Mouse (Mus musculus) stomach, embryonic 14.5 days (tissue): ENCODE data around the gene Fem1a. TPM values are rescaled to one million over a fixed set of nuclear protein-coding genes. Genes with fewer than 3 reads are reported as not detected.
"Not testable (repeated sequence)": the region's sequence is repeated elsewhere in the genome, so short reads cannot be mapped to it uniquely, and the experiment has no call there.

ENCODE experiments used
- ATAC-seq: fragments of 200-750 bp; cut with Nextera tagmentation; 2 replicates; pipeline ENCODE4 v1.8.0; 2017; ENCODE audit warnings: low read depth, moderate TSS enrichment; ENCODE audit not compliant: insufficient number of reproducible peaks, insufficient read depth, low FRiP score
- H3K27ac ChIP-seq: fragments of 300-500 bp; sonication (generic); 2 replicates; pipeline ENCODE4 v1.5.1; 2014; ENCODE audit warnings: mild to moderate bottlenecking, low read length, moderate library complexity, mixed read lengths
- H3K27me3 ChIP-seq: fragments of 300-500 bp; sonication (generic); 2 replicates; pipeline ENCODE4 v1.6.1; 2014; ENCODE audit warnings: low read length, control low read depth, mixed read lengths; ENCODE audit not compliant: control insufficient read depth, insufficient read depth
- H3K36me3 ChIP-seq: fragments of 300-500 bp; sonication (generic); 2 replicates; pipeline ENCODE4 v1.6.1; 2014; ENCODE audit warnings: mild to moderate bottlenecking, control low read depth, low read length, moderate library complexity, mixed read lengths; ENCODE audit not compliant: control insufficient read depth, insufficient read depth
- H3K4me1 ChIP-seq: fragments of 300-500 bp; sonication (generic); 2 replicates; pipeline ENCODE4 v1.6.1; 2014; ENCODE audit warnings: low read length, control low read depth, mixed read lengths; ENCODE audit not compliant: control insufficient read depth, insufficient read depth
- H3K4me2 ChIP-seq: fragments of 300-500 bp; sonication (generic); replicated peaks from 2 replicates; pipeline ENCODE4 v1.6.1; 2014; ENCODE audit warnings: low read depth, low read length, control low read depth
- H3K4me3 ChIP-seq: fragments of 300-500 bp; sonication (generic); 2 replicates; pipeline ENCODE4 v1.5.1; 2014; ENCODE audit warnings: low read depth, low read length, control low read depth
- H3K9ac ChIP-seq: fragments of 300-500 bp; sonication (generic); replicated peaks from 2 replicates; pipeline ENCODE4 v1.6.1; 2014; ENCODE audit warnings: low read depth, mild to moderate bottlenecking, control low read depth, low read length, moderate library complexity, mixed read lengths
- H3K9me3 ChIP-seq: fragments of 300-500 bp; sonication (generic); 2 replicates; pipeline ENCODE4 v1.6.1; 2016; ENCODE audit warnings: low read depth, low read length, control low read depth; ENCODE audit not compliant: control insufficient read depth
- WGBS: fragments of 180-500 bp; shearing (Covaris S2); extraction: QIAGEN DNeasy Blood & Tissue Kit; methylation state at CpG from one replicate; pipeline ENCODE4 v1.1.7; 2014; 5-methylcytosine and 5-hydroxymethylcytosine counted together
- polyA plus RNA-seq: library from polyadenylated mRNA; unstranded; fragments of >200 nt; fragmentation: Nextera tagmentation; extraction: Ambion mirVana; gene quantifications from 2 replicates; pipeline ENCODE4 v1.2.1, GENCODE M21; 2014

The Fem1a gene
- polyA plus RNA-seq, 1 experiment from 2014 or later = 13.5 TPM

- no peak overlapping the region for H3K27ac ChIP-seq
- no peak overlapping the region for H3K4me3 ChIP-seq
- under 1% methylated on average over 33 of the region's 33 CpGs for WGBS
- ATAC-seq = peak; percentile 65; the same call in 1 of the 2 replicates
- no peak overlapping the region for H3K9ac ChIP-seq
- no peak overlapping the region for H3K4me2 ChIP-seq
- H3K9me3 ChIP-seq = no peaks in the 10 kb centered on the region
- H3K27me3 ChIP-seq = no peaks in the 10 kb centered on the region
- no peaks in the 10 kb centered on the region for H3K4me1 ChIP-seq
- no peaks in the 10 kb centered on the region for H3K36me3 ChIP-seq
Observed at GRCm38 (mm10) chr17:56241541-56242401, 14.8 kb upstream of the Fem1a start.

GRCm38 (mm10) chr17:56245608-56246007 is 11.0 kb upstream of the Fem1a start:
- Histone ChIP-seq H3K9me3 (no peaks in the 10 kb centered on the region), H3K9ac (no peak overlapping the region), H3K4me3 (no peak overlapping the region), H3K4me2 (no peak overlapping the region), H3K27ac (no peak overlapping the region), H3K4me1 (no peaks in the 10 kb centered on the region), H3K27me3 (no peaks in the 10 kb centered on the region), H3K36me3 (no peaks in the 10 kb centered on the region)
- WGBS = 56% methylated on average over 7 of the region's 7 CpGs
- ATAC-seq = no peak

GRCm38 (mm10) chr17:56251136-56251829 is 5.3 kb upstream of the Fem1a start:
- no peaks in the 10 kb centered on the region for H3K36me3 ChIP-seq
- no peak overlapping the region for H3K4me3 ChIP-seq
- H3K4me2 ChIP-seq = no peak overlapping the region
- H3K4me1 ChIP-seq = no peaks in the 10 kb centered on the region
- 19% methylated on average over 6 of the region's 6 CpGs for WGBS
- peak overlapping the region; percentile 13; the same call in 1 of the 2 replicates for H3K27ac ChIP-seq
- no peaks in the 10 kb centered on the region for H3K9me3 ChIP-seq
- H3K27me3 ChIP-seq = no peaks in the 10 kb centered on the region
- ATAC-seq = no peak
- no peak overlapping the region for H3K9ac ChIP-seq

GRCm38 (mm10) chr17:56254695-56255094 is 1.9 kb upstream of the Fem1a start:
- Histone ChIP-seq H3K27ac (no peak overlapping the region), H3K4me1 (peaks cover 14% of the 10 kb centered on the region; the same call in 1 of the 2 replicates), H3K9ac (no peak overlapping the region), H3K36me3 (peaks cover 14% of the 10 kb centered on the region), H3K4me3 (no peak overlapping the region), H3K4me2 (no peak overlapping the region), H3K27me3 (no peaks in the 10 kb centered on the region), H3K9me3 (no peaks in the 10 kb centered on the region)
- 78% methylated on average over 4 of the region's 4 CpGs for WGBS
- ATAC-seq = no peak

GRCm38 (mm10) chr17:56255429-56255828 is 1.2 kb upstream of the Fem1a start:
- WGBS = 17% methylated on average over 9 of the region's 9 CpGs
- peak overlapping the region; percentile 53 for H3K27ac ChIP-seq
- ATAC-seq = no peak; the same call in 1 of the 2 replicates
- H3K36me3 ChIP-seq = peaks cover 22% of the 10 kb centered on the region
- no peak overlapping the region; the same call in 1 of the 2 replicates for H3K4me3 ChIP-seq
- peak overlapping the region; percentile 23 for H3K4me2 ChIP-seq
- H3K9ac ChIP-seq = no peak overlapping the region
- no peaks in the 10 kb centered on the region for H3K9me3 ChIP-seq
- H3K4me1 ChIP-seq = peaks cover 15% of the 10 kb centered on the region; the same call in 1 of the 2 replicates
- H3K27me3 ChIP-seq = no peaks in the 10 kb centered on the region

- WGBS = under 1% methylated on average over 32 of the region's 32 CpGs
- peak; percentile 92 for ATAC-seq
- H3K4me1 ChIP-seq = peaks cover 15% of the 10 kb centered on the region; the same call in 1 of the 2 replicates
Observed at GRCm38 (mm10) chr17:56255863-56256238, 759 bp upstream of the Fem1a start.

GRCm38 (mm10) chr17:56257181-56257894 is 728 bp downstream of the Fem1a start:
- WGBS = 9% methylated on average over 52 of the region's 58 CpGs
- Histone ChIP-seq H3K9ac (peak overlapping the region; percentile 48; the same call in 1 of the 2 replicates), H3K36me3 (peaks cover 30% of the 10 kb centered on the region), H3K4me1 (peaks cover 15% of the 10 kb centered on the region; the same call in 1 of the 2 replicates), H3K27ac (no peak overlapping the region; the same call in 1 of the 2 replicates), H3K4me3 (peak overlapping the region; percentile 65), H3K27me3 (no peaks in the 10 kb centered on the region), H3K4me2 (peak overlapping the region; percentile 88), H3K9me3 (no peaks in the 10 kb centered on the region)
- no peak for ATAC-seq

More at GRCm38 (mm10) chr17:56255863-56256238, 759 bp upstream of the Fem1a start:
- H3K36me3 ChIP-seq = peaks cover 25% of the 10 kb centered on the region
- H3K4me3 ChIP-seq = peak overlapping the region; percentile 65
- H3K4me2 ChIP-seq = peak overlapping the region; percentile 88
- no peaks in the 10 kb centered on the region for H3K27me3 ChIP-seq
- peak overlapping the region; percentile 88 for H3K27ac ChIP-seq
- H3K9ac ChIP-seq = 0 out of 2 replicates have a peak overlapping the region, but pooled peaks have one; percentile 34
- H3K9me3 ChIP-seq = no peaks in the 10 kb centered on the region

- H3K27me3 ChIP-seq, ATAC-seq, H3K9me3 ChIP-seq, H3K4me2 ChIP-seq, H3K27ac ChIP-seq, H3K9ac ChIP-seq, H3K4me3 ChIP-seq: not testable (repeated sequence)
- peaks cover 15% of the 10 kb centered on the region; the same call in 1 of the 2 replicates for H3K4me1 ChIP-seq
- 92% methylated on average over 19 of the region's 19 CpGs for WGBS
- H3K36me3 ChIP-seq = peaks cover 36% of the 10 kb centered on the region
Observed at GRCm38 (mm10) chr17:56258269-56258668, 1.7 kb downstream of the Fem1a start.
